Mouse (Mus musculus) kidney, adult 10 weeks (tissue): ENCODE results near the gene Speer3. TPM values are rescaled to one million over a fixed set of nuclear protein-coding genes. Genes with fewer than 3 reads are reported as not detected.

Source experiments
- polyA plus RNA-seq: library from polyadenylated mRNA; stranded (reverse); fragments of 350-450 nt; fragmentation: Illumina TruSeq; extraction: RNeasy Lipid Tissue Mini Kit (QIAGEN cat#74804); gene quantifications from one replicate; pipeline ENCODE4 v1.2.3, GENCODE M21; 2014; ENCODE audit warnings: low read depth, low replicate concordance

Gene Speer3
- polyA plus RNA-seq = not detected

DNA sequence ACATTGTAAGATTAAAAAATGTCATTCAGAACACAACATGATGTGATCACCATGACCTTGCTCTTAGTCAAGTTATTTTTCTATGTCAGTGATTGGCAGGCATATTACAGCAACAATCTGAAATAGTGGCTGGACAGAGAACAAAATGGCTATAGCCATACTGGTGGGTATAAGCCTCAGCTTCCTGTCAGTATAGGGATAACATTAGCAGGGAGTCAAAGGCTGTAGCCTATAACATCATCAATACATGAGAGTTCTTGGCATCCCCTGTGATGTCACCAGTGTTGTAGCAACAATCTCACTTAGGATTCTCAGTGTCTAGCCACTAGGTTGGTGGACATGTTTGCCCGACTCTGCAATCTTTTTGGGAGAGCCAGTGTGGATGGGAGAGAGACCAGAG is at the start of gene Speer3:
Gene Speer3, plus strand, starts transcription at position 301 of the 400 bp plus-strand sequence.

Other genes with a start within 250 kb of the Speer3 start
- gene Sema3e, start 233.7 kb downstream of the Speer3 start, polyA plus RNA-seq = 3.6 TPM